Mouse (Mus musculus): ENCODE results near the gene Mcm9.

DNA sequence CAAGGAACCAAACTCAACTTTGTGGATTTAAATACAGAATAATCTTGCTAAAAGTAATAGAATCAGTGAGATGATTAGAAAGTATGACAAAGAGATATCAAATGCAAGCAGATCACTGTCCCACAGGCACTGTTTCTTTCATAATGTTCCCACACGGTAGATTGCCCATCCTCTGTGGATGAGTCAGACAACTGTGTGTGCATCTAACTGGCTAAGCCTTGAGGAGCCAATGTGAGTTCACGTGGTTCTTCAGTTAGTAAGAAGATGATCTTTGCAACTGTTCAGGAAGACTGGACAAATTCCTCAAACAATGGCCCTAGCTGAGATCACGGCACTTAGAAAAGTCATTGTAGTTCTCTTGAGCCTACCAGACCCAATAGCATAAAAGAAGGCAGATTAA is 102.9 kb downstream of the Mcm9 start:
- TF ChIP-seq CTCF (IDR thresholded peaks at IDR 0.05; ENCODE audit: extremely low read depth, insufficient read depth, insufficient read length, insufficient replicate concordance) (no peak), POLR2A (IDR thresholded peaks at IDR 0.05; ENCODE audit: low read depth, low read length) (no peak)
